Mouse (Mus musculus) adrenal gland (tissue): ENCODE measurements around the gene E330021D16Rik.

Experiments
- intact Hi-C: fragments of 180-260 bp; cut with DNase I; formaldehyde crosslinking; loops from one replicate; pipeline ENCODE4 v1.15.1; 2025

The E330021D16Rik gene

DNA sequence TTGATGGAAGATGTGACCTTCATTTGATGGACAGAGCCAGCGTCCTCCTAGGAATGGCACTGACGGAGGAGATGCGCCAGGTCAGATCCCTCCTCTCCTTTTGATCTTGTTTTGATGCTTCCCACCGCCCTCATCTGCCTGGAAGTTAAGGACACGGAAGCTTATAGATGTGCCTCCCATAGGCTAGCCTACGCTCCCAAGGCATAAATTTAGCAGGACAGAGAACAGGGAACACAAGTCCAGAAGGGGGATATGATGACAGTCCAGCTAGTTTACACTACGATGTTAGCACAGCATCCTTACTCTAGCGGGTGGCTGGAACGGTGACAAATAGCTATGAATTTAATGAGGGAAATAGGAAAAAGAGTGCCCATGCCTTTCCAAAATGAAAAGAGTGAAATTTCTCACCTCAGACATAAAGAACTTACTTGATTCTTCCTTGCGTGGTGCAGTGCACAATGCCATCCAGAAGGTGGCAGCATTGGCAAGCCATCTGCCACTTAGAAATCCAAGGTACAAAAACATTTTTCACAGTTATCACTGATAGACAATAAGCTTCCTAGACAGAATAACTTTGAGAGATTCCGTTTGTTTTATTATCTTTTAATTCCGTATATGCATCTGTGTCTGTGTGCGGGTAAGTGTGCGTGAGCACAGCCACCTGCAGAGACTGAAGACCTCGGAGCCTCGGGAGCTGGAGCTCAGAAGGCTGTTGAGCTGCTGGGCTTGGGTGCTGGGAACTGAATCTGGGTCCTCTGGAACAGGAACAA, 6.9 kb upstream of the E330021D16Rik start:
- intact Hi-C loops: loop anchor here (2.0 to 5.0 kb wide), 5 partner anchors 35 to 300 kb away; no protein-coding TSS in a partner anchor

- intact Hi-C loops: loop anchor here (5.0 kb wide), 3 partner anchors 36 to 301 kb away; no protein-coding TSS in a partner anchor
These were observed 5.7 kb upstream of the E330021D16Rik start for GRCm38 (mm10) chr6:136421059-136421458.

DNA sequence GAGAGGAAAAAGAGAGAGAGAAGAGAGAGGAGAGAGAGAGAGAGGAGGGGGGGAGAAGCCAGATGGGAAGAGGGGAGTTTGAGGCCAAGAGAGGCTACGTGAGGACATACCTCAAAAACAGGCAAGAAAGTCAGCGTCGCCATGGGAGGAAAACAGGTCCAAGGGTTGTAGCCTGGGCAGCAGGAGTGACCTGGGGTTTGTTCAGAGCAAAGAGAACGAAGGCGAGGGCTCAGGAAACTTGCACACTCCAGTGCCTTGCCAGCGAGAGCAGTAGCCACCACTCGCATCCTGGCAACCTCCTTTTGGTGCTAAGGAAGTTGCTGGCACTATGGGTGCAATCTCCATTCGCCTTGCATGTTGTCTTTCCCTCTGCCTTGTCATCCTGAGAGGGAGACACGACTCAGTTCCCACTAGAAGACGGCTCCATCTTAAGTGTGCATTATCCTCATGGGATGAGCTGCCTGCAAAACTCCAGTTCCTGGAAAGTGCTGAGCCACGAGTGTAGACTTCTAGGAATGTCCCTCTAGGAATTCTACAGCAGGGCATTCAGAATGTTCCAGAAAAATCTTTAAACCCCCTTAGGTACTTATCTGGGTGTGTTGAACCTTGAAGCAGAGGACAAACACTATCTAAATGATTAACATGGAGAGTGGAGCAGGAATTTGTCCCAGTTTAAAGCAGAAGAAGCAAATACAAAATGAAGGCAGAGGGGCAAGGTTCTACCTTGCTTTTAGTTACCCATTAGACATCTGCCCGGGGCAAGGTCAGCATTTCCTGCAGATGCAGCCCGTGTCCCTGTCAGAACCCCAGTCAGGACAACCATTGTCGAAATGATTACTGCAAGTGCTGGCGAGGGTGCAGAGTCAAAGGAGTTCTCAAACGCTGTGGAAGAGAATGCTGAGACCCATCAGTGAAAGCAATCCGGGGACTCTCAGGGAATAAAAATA, 3.8 kb upstream of the E330021D16Rik start:
- intact Hi-C loops: no loop called here

DNA sequence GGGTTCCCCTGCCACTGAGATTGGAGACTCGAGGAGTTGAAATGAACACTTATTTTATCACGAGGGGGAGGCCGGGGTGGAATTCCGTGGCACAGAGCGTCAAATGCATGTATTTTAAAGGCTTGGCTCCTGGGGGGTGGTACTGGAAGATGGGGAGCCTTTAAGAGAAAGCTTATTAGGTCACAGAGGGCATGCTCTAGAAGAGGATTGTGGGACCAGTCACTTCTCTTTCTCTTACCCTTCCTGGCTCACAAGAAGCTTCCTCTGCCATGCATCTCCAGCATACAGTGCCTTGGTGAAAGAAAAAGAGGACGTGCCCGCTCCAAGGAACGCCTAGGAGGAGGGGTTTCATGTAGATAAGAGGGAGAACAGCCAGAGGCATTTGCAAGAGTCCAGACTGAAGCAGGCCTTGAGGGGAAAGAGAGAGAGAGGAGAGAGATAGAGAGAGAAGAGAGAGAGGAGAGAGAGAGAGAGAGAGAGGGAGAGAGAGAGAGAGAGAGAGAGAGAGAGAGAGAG, 3.0 kb upstream of the E330021D16Rik start:
- intact Hi-C loops: no loop called here

- intact Hi-C loops: no loop called here
These were observed 2.5 kb upstream of the E330021D16Rik start for GRCm38 (mm10) chr6:136417864-136418263.

- intact Hi-C loops: no loop called here
These were observed 1.5 kb downstream of the E330021D16Rik start for GRCm38 (mm10) chr6:136413856-136414362.

DNA sequence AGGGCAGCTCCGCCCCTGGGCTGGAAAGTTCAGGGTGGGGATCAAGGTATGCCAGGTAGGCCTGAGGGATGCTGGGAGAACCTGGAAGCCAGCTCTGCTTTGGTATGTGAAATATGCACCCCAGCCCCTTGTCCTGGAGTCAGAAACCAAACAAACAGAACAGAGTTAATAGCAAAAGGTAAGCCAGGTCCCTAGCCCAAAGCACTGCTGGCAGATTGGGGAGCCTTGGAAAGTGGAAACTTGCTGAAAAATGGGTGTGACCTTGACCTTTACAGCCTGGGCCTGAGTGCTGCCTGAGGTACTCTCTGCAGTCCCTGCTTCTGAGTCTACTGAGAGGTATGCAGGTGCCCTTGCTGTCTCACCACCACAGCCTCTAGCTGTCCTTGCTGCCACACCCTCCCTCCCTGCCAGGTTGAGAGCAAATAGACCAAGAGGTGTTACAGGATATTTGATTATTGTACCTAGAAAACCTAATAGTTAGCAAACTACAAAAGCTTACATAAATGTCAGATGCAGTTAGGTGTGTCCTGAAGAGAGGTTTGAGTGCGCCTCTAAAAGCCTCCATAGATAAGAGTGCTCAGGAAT, 7.7 kb downstream of the E330021D16Rik start:
- intact Hi-C loops: no loop called here

DNA sequence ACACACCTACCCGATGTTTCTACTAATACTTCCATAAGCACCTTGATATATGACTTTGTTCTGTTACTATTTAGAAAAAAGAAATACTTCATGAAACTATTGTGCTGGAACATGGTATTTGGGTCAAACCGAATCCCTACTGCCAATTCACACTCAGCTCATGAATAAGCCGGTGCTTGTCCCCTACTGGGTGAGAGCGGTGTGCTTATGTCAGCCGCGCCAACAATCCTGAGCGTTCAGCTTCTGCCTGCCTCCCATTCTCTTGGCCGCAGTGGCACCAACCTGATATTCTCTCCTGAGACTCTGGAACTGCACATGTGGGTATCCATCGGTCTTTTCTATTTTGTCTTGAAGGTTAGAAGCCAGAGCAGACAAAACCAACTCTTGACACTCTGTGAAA, 18.5 kb downstream of the E330021D16Rik start:
- intact Hi-C loops: no loop called here

GRCm38 (mm10) chr6:136390262-136390661, 25.1 kb downstream of the E330021D16Rik start:
- intact Hi-C loops: no loop called here

DNA sequence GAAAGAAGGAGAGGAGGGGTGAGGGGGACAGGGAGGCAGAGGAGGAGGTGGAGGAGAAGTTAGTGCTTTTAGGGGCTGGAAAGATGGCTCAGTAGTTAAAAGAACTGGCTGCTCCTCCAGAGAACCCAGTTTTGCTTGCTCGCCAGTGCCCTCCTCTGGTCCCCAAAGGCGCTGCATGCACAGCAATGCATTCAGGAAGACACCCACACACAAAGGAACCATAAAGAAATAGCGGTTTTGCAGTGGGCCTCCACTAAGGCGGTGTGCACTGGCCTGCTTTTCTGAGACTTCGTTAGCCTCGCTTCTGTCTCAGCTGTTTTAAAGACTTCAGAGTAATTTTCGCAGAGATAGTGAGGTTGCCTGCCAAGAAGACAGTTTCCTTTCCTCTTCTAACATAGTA, 30.1 kb downstream of the E330021D16Rik start:
- intact Hi-C loops: no loop called here

- intact Hi-C loops: no loop called here
These were observed 32.2 kb downstream of the E330021D16Rik start for GRCm38 (mm10) chr6:136383218-136383617.

DNA sequence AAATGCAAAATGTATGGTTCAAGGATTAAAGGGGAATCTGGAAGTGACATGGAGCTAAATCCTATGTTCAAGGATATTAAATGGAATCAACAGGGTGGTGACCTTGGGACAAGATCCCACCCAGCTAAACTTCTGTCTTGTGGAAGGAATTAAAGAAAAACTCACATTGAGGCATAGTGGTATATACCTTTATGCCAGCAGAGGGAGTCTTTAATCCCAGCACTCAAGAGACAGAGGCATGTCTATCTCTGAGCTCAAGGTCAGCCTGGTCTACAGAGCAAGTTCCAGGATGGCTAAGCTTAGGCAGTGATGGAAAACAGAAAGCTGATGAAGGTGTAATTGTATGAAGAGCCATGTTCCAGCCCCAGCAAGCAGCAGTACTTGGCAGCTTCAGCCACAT, 39.3 kb downstream of the E330021D16Rik start:
- intact Hi-C loops: no loop called here

GRCm38 (mm10) chr6:136364430-136365098, 50.8 kb downstream of the E330021D16Rik start:
- intact Hi-C loops: no loop called here

- intact Hi-C loops: no loop called here
These were observed 51.4 kb downstream of the E330021D16Rik start for GRCm38 (mm10) chr6:136364008-136364407.

GRCm38 (mm10) chr6:136363313-136363712, 52.1 kb downstream of the E330021D16Rik start:
- intact Hi-C loops: no loop called here

DNA sequence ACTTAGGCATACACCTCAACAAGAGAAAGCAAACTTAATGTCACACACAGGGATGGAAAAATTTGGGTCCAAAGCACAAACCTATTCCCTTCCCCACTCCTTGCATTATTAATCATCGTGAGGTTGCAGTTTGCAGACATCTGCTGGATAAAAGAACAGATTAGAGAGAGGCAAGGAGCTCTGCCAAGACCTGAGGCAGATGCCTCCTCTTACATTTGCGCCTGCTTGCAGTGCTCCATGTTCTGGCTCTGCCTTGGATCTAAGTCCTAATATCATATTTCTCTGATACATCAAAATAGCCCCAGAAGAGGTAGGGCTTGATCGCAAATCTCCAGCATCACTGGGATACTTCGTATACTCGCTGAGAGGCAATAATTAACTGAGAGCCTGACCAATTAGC, 56.9 kb downstream of the E330021D16Rik start:
- intact Hi-C loops: loop anchor here (10.0 kb wide), 1 partner anchor 224 kb away; no protein-coding TSS in a partner anchor

GRCm38 (mm10) chr6:136353399-136354184, 61.8 kb downstream of the E330021D16Rik start:
- intact Hi-C loops: loop anchor here (5.0 to 10.0 kb wide), 3 partner anchors 219 to 911 kb away; no protein-coding TSS in a partner anchor
